Mouse (Mus musculus) heart, embryonic 12.5 days (tissue): ENCODE measurements around the gene Tcf12. TPM values are rescaled to one million over a fixed set of nuclear protein-coding genes. Genes with fewer than 3 reads are reported as not detected.

Experiments used
- ATAC-seq: fragments of 200-750 bp; cut with Nextera tagmentation; 2 replicates; pipeline ENCODE4 v1.8.0; 2017; ENCODE audit warnings: moderate TSS enrichment, moderate library complexity; ENCODE audit not compliant: insufficient number of reproducible peaks, low FRiP score
- H3K27ac ChIP-seq: fragments of 300-500 bp; sonication (generic); 2 replicates; pipeline ENCODE4 v1.5.1; 2016; ENCODE audit warnings: mild to moderate bottlenecking, moderate library complexity; ENCODE audit not compliant: poor library complexity, severe bottlenecking
- H3K27me3 ChIP-seq: fragments of 300-500 bp; sonication (generic); replicated peaks from 2 replicates; pipeline ENCODE4 v1.6.1; 2016; ENCODE audit warnings: mild to moderate bottlenecking, moderate library complexity
- H3K36me3 ChIP-seq: fragments of 300-500 bp; sonication (generic); 2 replicates; pipeline ENCODE4 v1.6.1; 2016; ENCODE audit warnings: mild to moderate bottlenecking, moderate library complexity
- H3K4me1 ChIP-seq: fragments of 300-500 bp; sonication (generic); replicated peaks from 2 replicates; pipeline ENCODE4 v1.6.1; 2016; ENCODE audit warnings: mild to moderate bottlenecking
- H3K4me2 ChIP-seq: fragments of 300-500 bp; sonication (generic); 2 replicates; pipeline ENCODE4 v1.6.1; 2016; ENCODE audit warnings: mild to moderate bottlenecking, moderate library complexity
- H3K4me3 ChIP-seq: fragments of 300-500 bp; sonication (generic); 2 replicates; pipeline ENCODE4 v1.5.1; 2016; ENCODE audit warnings: mild to moderate bottlenecking
- H3K9ac ChIP-seq: fragments of 300-500 bp; sonication (generic); 2 replicates; pipeline ENCODE4 v1.6.1; 2016; ENCODE audit warnings: mild to moderate bottlenecking, moderate library complexity
- H3K9me3 ChIP-seq: fragments of 300-500 bp; sonication (generic); replicated peaks from 2 replicates; pipeline ENCODE4 v1.6.1; 2016; ENCODE audit warnings: mild to moderate bottlenecking, moderate library complexity
- WGBS: fragments of 180-500 bp; shearing (Covaris S2); methylation state at CpG from one replicate; pipeline ENCODE4 v1.1.7; 2016; 5-methylcytosine and 5-hydroxymethylcytosine counted together
- microRNA-seq: library from miRNA; unstranded; fragments of <30 nt; microRNA quantifications from one replicate; pipeline ENCODE4, GENCODE M21; 2017
- polyA plus RNA-seq: library from polyadenylated mRNA; unstranded; fragments of >200 nt; fragmentation: Nextera tagmentation; extraction: Ambion mirVana; gene quantifications from 2 replicates; pipeline ENCODE4 v1.2.1, GENCODE M21; 2016

Gene Tcf12
- polyA plus RNA-seq, 1 experiment from 2014 or later = 44.7 TPM

DNA sequence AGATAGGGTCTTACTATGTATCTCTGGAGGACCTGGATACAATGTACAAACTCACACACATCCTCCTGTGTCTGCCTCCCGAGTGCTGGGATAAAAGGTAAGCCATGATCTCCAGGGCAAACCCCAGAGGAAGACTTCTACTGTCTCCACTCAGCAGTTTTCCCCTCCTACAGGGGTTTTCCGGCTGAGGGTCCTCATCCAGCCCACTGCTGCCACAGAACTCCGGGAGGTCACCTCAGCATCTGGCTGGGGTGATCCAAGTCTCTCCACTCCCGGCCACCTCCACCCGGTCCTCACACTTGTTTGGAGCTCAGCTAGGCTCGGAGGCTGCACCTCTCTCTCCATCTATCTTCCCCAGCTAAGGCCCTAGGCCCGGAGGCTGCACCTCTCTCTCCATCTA lies 308.4 kb downstream of the Tcf12 start:
- ATAC-seq = no peak
- peaks cover 25% of the 10 kb centered on the region for H3K4me1 ChIP-seq
- WGBS = 52% methylated on average over 7 of the region's 7 CpGs
- no peak overlapping the region for H3K9ac ChIP-seq
- no peak overlapping the region for H3K27ac ChIP-seq
- no peak overlapping the region for H3K4me3 ChIP-seq
- H3K4me2 ChIP-seq = no peak overlapping the region
- H3K9me3 ChIP-seq = no peaks in the 10 kb centered on the region
- H3K36me3 ChIP-seq = no peaks in the 10 kb centered on the region
- 0 out of 2 replicates have a peak, but pooled peaks cover 4% of the 10 kb centered on the region for H3K27me3 ChIP-seq

DNA sequence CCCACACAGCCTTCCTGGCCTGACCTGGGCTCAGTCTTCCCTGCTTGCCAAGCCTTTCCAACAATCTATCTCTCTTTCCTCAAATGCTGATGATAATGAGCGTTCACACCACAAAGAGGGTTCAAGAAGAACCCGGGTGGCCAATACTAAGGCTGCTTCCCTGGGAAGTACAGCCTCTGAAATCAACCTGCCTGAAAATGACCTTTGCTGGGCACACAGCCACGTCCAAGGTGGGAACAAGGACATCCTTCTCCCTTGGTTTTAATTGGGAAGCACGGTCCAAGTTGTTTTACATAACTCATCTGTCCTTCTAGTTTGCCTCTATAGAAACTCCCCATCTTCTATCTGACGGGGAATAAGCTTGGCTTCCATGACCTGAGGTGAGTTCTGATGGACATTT lies 312.1 kb downstream of the Tcf12 start:
- ATAC-seq = no peak
- H3K9ac ChIP-seq = no peak overlapping the region
- H3K9me3 ChIP-seq = no peaks in the 10 kb centered on the region
- WGBS = 74% methylated on average over 5 of the region's 5 CpGs
- 0 out of 2 replicates have a peak, but pooled peaks cover 4% of the 10 kb centered on the region for H3K27me3 ChIP-seq
- H3K4me2 ChIP-seq = no peak overlapping the region
- H3K4me1 ChIP-seq = peaks cover 17% of the 10 kb centered on the region
- no peak overlapping the region for H3K4me3 ChIP-seq
- H3K27ac ChIP-seq = no peak overlapping the region
- H3K36me3 ChIP-seq = no peaks in the 10 kb centered on the region

DNA sequence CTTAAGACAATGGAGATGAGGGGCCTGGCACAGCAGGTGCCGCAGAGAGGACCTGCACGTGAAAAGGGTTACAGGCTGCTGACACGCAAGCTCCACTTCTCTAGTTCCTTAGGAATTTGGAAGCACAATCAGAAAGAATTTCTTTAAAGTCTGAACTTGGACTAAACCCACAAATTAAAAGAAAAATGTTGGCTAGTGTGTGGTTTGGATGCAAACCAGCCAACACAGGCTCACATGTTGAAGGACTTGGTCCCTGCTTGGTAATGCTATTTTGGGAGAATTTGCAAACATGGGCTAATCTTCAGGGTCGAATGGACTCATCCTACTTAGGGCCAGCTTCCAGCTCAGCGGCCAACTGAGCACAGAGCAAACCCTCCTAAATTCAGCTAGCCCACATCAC lies 313.5 kb downstream of the Tcf12 start:
- H3K4me1 ChIP-seq = peaks cover 4% of the 10 kb centered on the region; the same call in 1 of the 2 replicates
- 68% methylated on average over 5 of the region's 5 CpGs for WGBS
- H3K9me3 ChIP-seq = no peaks in the 10 kb centered on the region
- no peak overlapping the region for H3K9ac ChIP-seq
- H3K4me3 ChIP-seq = no peak overlapping the region
- H3K36me3 ChIP-seq = no peaks in the 10 kb centered on the region
- no peak overlapping the region for H3K27ac ChIP-seq
- no peak overlapping the region for H3K4me2 ChIP-seq
- ATAC-seq = no peak
- H3K27me3 ChIP-seq = 0 out of 2 replicates have a peak, but pooled peaks cover 4% of the 10 kb centered on the region

Small RNA genes lying within 50 kb of the gene (microRNA-seq; reads per million reads assigned to microRNA genes)
- not detected for gene Gm27450

Other genes with a start within 250 kb of the Tcf12 start
- 30.9 and 36.9 TPM in 2 replicates for gene Zfp280d, start 163.0 kb upstream of the Tcf12 start, polyA plus RNA-seq